In genomic region chr9:120054545-120055277, GRCm38 (mm10) we compare ENCODE assay signal across 8 mouse cellular contexts. TPM values are rescaled to one million over a fixed set of nuclear protein-coding genes. Genes with fewer than 3 reads are reported as not detected.
DNase-seq lines count a peak whose midpoint lies in the region; ATAC-seq and TF ChIP-seq lines count a peak whose summit lies in the region.

No protein-coding gene starts in this region.

- H3K27ac ChIP-seq in bone marrow macrophage, adult 2 months (ENCODE audit: insufficient read depth, low read depth, low read length) = peak overlapping the region; percentile 63
- no peak overlapping the region for H3K27ac ChIP-seq in forebrain, embryonic 16.5 days (ENCODE audit: low read length)

- ATAC-seq in forebrain, embryonic 16.5 days = peak; percentile 23; the same call in 1 of the 2 replicates

- no peak for TF ChIP-seq POLR2A in bone marrow macrophage, adult 2 months (IDR thresholded peaks at IDR 0.05; ENCODE audit: borderline replicate concordance, low read depth, low read length)

- 41% methylated on average over 8 of the region's 8 CpGs for WGBS in forebrain, embryonic 16.5 days

- no peak overlapping the region for H3K4me3 ChIP-seq in bone marrow macrophage, adult 2 months (ENCODE audit: insufficient read depth, low read length)
- H3K4me3 ChIP-seq in forebrain, embryonic 16.5 days (replicated peaks; ENCODE audit: low read length) = no peak overlapping the region

- no peaks in the 10 kb centered on the region for H3K36me3 ChIP-seq in forebrain, embryonic 16.5 days (ENCODE audit: control insufficient read depth, insufficient read depth)

- no peak overlapping the region for H3K9ac ChIP-seq in forebrain, embryonic 16.5 days (replicated peaks; ENCODE audit: low read depth, low read length)

- H3K9me3 ChIP-seq in forebrain, embryonic 16.5 days (ENCODE audit: control insufficient read depth, low read length) = no peaks in the 10 kb centered on the region

- no peak overlapping the region for H3K4me2 ChIP-seq in forebrain, embryonic 16.5 days (ENCODE audit: low read length)

- peak; percentile 53 for DNase-seq in left cerebral cortex, adult 11 months (ENCODE audit: low spot score)
- no peak for DNase-seq in left cerebral cortex, adult 8-10 months (ENCODE audit: low spot score in 2 of 2)
- DNase-seq in mesoderm, embryonic 11.5 days (ENCODE audit: low read depth, low spot score) = peak; percentile 23
- no peak for DNase-seq in urinary bladder, postnatal 14 days (ENCODE audit: low spot score)
- no peak for DNase-seq in kidney, adult 8-10 months
- DNase-seq in heart, postnatal 25 days (ENCODE audit: low spot score) = no peak

- no peaks in the 10 kb centered on the region for H3K27me3 ChIP-seq in forebrain, embryonic 16.5 days (replicated peaks; ENCODE audit: control insufficient read depth, insufficient read depth, low read length)

- TF ChIP-seq CTCF in bone marrow macrophage, adult 2 months (IDR thresholded peaks at IDR 0.05; ENCODE audit: low read depth, low read length) = no peak

- intact Hi-C loops in heart, postnatal 25 days (cut with DNase I) = no loop called here

- H3K4me1 ChIP-seq in bone marrow macrophage, adult 2 months (ENCODE audit: control insufficient read depth, insufficient read depth, low read length) = peaks cover 58% of the 10 kb centered on the region
- H3K4me1 ChIP-seq in forebrain, embryonic 16.5 days (replicated peaks; ENCODE audit: control insufficient read depth, insufficient read depth, low read length) = no peaks in the 10 kb centered on the region

RNA-seq across cellular contexts. Expression of gene Cx3cr1, which starts 15.0 kb away (rescaled TPM):
- total RNA-seq in left cerebral cortex, adult 8-10 months (2022) = 10 to 100 TPM; 33.1 to 69.0 (median 47.4) TPM
- polyA plus RNA-seq in bone marrow macrophage, adult 2 months (2012; ENCODE audit: insufficient read depth, insufficient read length, missing spikeins) = 59.9 and 65.4 TPM in 2 replicates
- polyA plus RNA-seq in forebrain, embryonic 16.5 days (2015; fragmentation: Nextera tagmentation; extraction: Ambion mirVana) = 6.4 and 7.0 TPM in 2 replicates
- total RNA-seq in heart, postnatal 25 days (2021) = 1 to 10 TPM; 3.0 to 5.1 TPM

RNA-seq across cellular contexts. Expression of gene Xirp1, which starts 31.3 kb away (rescaled TPM):
- under 1 TPM; 0.07 to 0.51 (median 0.31) TPM for total RNA-seq in left cerebral cortex, adult 8-10 months (2022)
- polyA plus RNA-seq in bone marrow macrophage, adult 2 months (2012; ENCODE audit: insufficient read depth, insufficient read length, missing spikeins) = not detected in 2 replicates
- polyA plus RNA-seq in forebrain, embryonic 16.5 days (2015; fragmentation: Nextera tagmentation; extraction: Ambion mirVana) = not detected in 2 replicates
- 100 to 1,000 TPM; 125 to 136 TPM for total RNA-seq in heart, postnatal 25 days (2021)

RNA-seq across cellular contexts. Expression of gene Ccr8, which starts 37.2 kb away (rescaled TPM):
- not detected for total RNA-seq in left cerebral cortex, adult 8-10 months (2022)
- not detected in 2 replicates for polyA plus RNA-seq in bone marrow macrophage, adult 2 months (2012; ENCODE audit: insufficient read depth, insufficient read length, missing spikeins)
- not detected in 2 replicates for polyA plus RNA-seq in forebrain, embryonic 16.5 days (2015; fragmentation: Nextera tagmentation; extraction: Ambion mirVana)
- total RNA-seq in heart, postnatal 25 days (2021) = not detected

RNA-seq across cellular contexts. Expression of gene Slc25a38, which starts 55.5 kb away (rescaled TPM):
- 10 to 100 TPM; 21.0 to 24.1 (median 22.5) TPM for total RNA-seq in left cerebral cortex, adult 8-10 months (2022)
- polyA plus RNA-seq in bone marrow macrophage, adult 2 months (2012; ENCODE audit: insufficient read depth, insufficient read length, missing spikeins) = 18.5 and 18.7 TPM in 2 replicates
- polyA plus RNA-seq in forebrain, embryonic 16.5 days (2015; fragmentation: Nextera tagmentation; extraction: Ambion mirVana) = 37.5 and 39.4 TPM in 2 replicates
- 10 to 100 TPM; 16.7 to 18.4 TPM for total RNA-seq in heart, postnatal 25 days (2021)

Comparison
In these comparisons a context has a peak if more than half of its experiments do, and no peak if none do; other contexts are left out.
1. DNase-seq: peak in left cerebral cortex, adult 11 months (single experiment) and mesoderm, embryonic 11.5 days (single experiment); none in left cerebral cortex, adult 8-10 months (0 of 2), urinary bladder, postnatal 14 days (single experiment), kidney, adult 8-10 months (0 of 2) and heart, postnatal 25 days (single experiment).
2. RNA of gene Cx3cr1, which starts 15.0 kb away (total RNA-seq): 33.1 to 69.0 TPM in left cerebral cortex, adult 8-10 months; 3.0 to 5.1 TPM in heart, postnatal 25 days; every median in the first group is over 4 times any median in the second.
3. RNA of gene Xirp1, which starts 31.3 kb away (total RNA-seq): 125 to 136 TPM in heart, postnatal 25 days; 0.07 to 0.51 TPM in left cerebral cortex, adult 8-10 months; every median in the first group is over 10 times any median in the second.